Mouse (Mus musculus) heart, adult 10 weeks (tissue): ENCODE results near the gene Clip2. TPM values are rescaled to one million over a fixed set of nuclear protein-coding genes. Genes with fewer than 3 reads are reported as not detected.

Experiments
- polyA plus RNA-seq: library from polyadenylated mRNA; stranded (reverse); fragments of 350-450 nt; fragmentation: Illumina TruSeq; extraction: RNeasy Lipid Tissue Mini Kit (QIAGEN cat#74804); gene quantifications from one replicate; pipeline ENCODE4 v1.2.3, GENCODE M21; 2014; ENCODE audit warnings: low read depth, low replicate concordance

The Clip2 gene
- polyA plus RNA-seq: 6.7 TPM

GRCm38 (mm10) chr5:134552110-134552972 lies at the start of gene Clip2:
TSS of gene Clip2 (minus strand) at chr5:134552434.

GRCm38 (mm10) chr5:134581146-134581545 lies 28.9 kb upstream of the Clip2 start, which contains the start of gene Rfc2:
TSS of gene Rfc2 (plus strand) at chr5:134581366.

GRCm38 (mm10) chr5:134560071-134560449 lies 7.8 kb upstream of the Clip2 start, which contains the start of gene Syna:
TSS of gene Syna (minus strand) at chr5:134560171.

GRCm38 (mm10) chr5:134456503-134456962 lies 95.7 kb downstream of the Clip2 start, which contains the start of gene Gtf2ird1:
TSS of gene Gtf2ird1 (minus strand) at chr5:134456716.

Other genes starting within 250 kb of the Clip2 start
- 122 TPM for gene Gtf2i, start 237.7 kb downstream of the Clip2 start, polyA plus RNA-seq
- 20.0 TPM for gene Gtf2ird1, start 95.7 kb downstream of the Clip2 start, polyA plus RNA-seq
- gene Syna, start 7.7 kb upstream of the Clip2 start, polyA plus RNA-seq: not detected
- gene Rfc2, start 28.9 kb upstream of the Clip2 start, polyA plus RNA-seq: 37.8 TPM
- 5.7 TPM for gene Lat2, start 62.6 kb upstream of the Clip2 start, polyA plus RNA-seq
- 158 TPM for gene Eif4h, start 87.1 kb upstream of the Clip2 start, polyA plus RNA-seq
- 5.1 TPM for gene Limk1, start 136.2 kb upstream of the Clip2 start, polyA plus RNA-seq
- gene Eln, start 194.9 kb upstream of the Clip2 start, polyA plus RNA-seq: 55.7 TPM